Mouse (Mus musculus) brain, embryonic 14.5 days (tissue): ENCODE data around the gene Igf1r.

Experiments used
- CTCF ChIP-seq: fragments of 200-500 bp; IDR thresholded peaks from 2 replicates; pipeline ENCODE4 v1.5.1; 2012; ENCODE audit warnings: inconsistent platforms, mild to moderate bottlenecking, moderate library complexity, borderline replicate concordance; ENCODE audit not compliant: insufficient read depth, insufficient read length; ENCODE audit errors: extremely low read depth
- POLR2A ChIP-seq: fragments of 200-500 bp; IDR thresholded peaks from 2 replicates; pipeline ENCODE4 v1.6.1; 2012; ENCODE audit warnings: mild to moderate bottlenecking, inconsistent platforms, borderline replicate concordance; ENCODE audit not compliant: poor library complexity, insufficient read depth, insufficient read length, severe bottlenecking; ENCODE audit errors: extremely low read depth

DNA sequence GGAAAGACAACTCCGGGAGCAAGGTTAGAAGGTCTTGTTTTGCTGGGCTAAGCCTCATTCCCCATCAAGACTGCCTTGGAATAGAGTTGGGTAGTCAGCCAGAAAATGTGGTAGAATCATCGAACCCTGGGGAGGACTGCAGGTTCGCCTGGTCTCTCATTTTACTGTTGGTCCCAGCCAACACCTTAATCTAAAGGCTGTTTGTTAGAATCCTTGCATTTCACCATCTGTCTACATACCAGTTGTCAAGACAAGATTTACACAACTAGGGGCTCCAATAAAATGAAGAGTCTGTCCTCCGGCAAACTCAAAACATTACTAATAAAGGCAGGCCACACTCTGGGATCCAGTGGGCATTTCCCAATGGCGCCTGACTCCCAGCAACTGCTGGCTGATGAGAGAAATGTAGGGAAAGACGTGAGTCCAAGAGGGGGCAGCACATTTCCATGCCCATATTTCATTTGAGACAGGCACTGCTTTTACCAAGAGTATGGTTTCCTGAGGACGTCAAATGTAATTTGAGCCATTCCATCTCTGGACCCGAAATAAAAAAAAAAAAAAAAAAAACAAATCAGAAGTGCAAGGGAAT is 310.1 kb downstream of the Igf1r start:
- TF ChIP-seq CTCF (no peak), POLR2A (no peak)
